Mouse (Mus musculus): ENCODE results near the gene Lrmp.
A peak's percentile ranks its signal among the peaks of the same experiment; 100 is the strongest.

The Lrmp gene

GRCm38 (mm10) chr6:145139776-145140475 is 24.5 kb downstream of the Lrmp start:
- DNase-seq: no peak

- DNase-seq: no peak
Measured at GRCm38 (mm10) chr6:145140706-145141105, 25.3 kb downstream of the Lrmp start.

GRCm38 (mm10) chr6:145141827-145142226 is 26.4 kb downstream of the Lrmp start:
- DNase-seq: no peak

- no peak for DNase-seq
Measured at GRCm38 (mm10) chr6:145145173-145145572, 29.7 kb downstream of the Lrmp start.

GRCm38 (mm10) chr6:145147716-145148115 is 32.3 kb downstream of the Lrmp start:
- DNase-seq: no peak

- no peak for DNase-seq
Measured at GRCm38 (mm10) chr6:145149054-145149453, 33.6 kb downstream of the Lrmp start.

GRCm38 (mm10) chr6:145158619-145159018 is 43.2 kb downstream of the Lrmp start:
- no peak for DNase-seq

- DNase-seq: no peak
Measured at GRCm38 (mm10) chr6:145160581-145160980, 45.1 kb downstream of the Lrmp start.

GRCm38 (mm10) chr6:145171892-145172606 is 56.6 kb downstream of the Lrmp start:
- DNase-seq: no peak

GRCm38 (mm10) chr6:145173781-145174191 is 58.3 kb downstream of the Lrmp start:
- DNase-seq: peak; percentile 80

- peak; percentile 47 for DNase-seq
Measured at GRCm38 (mm10) chr6:145175571-145175981, 60.1 kb downstream of the Lrmp start.

GRCm38 (mm10) chr6:145176474-145176873 is 61.0 kb downstream of the Lrmp start:
- no peak for DNase-seq

- DNase-seq: peak; percentile 73
Measured at GRCm38 (mm10) chr6:145179665-145180064, 64.2 kb downstream of the Lrmp start.

GRCm38 (mm10) chr6:145182044-145182443 is 66.6 kb downstream of the Lrmp start:
- DNase-seq: no peak

GRCm38 (mm10) chr6:145186096-145186495 is 70.6 kb downstream of the Lrmp start:
- no peak for DNase-seq

GRCm38 (mm10) chr6:145187093-145188088 is 71.9 kb downstream of the Lrmp start:
- peak; percentile 68 for DNase-seq

GRCm38 (mm10) chr6:145193038-145193437 is 77.6 kb downstream of the Lrmp start:
- DNase-seq: no peak

- DNase-seq: no peak
Measured at GRCm38 (mm10) chr6:145193446-145193845, 78.0 kb downstream of the Lrmp start.

- DNase-seq: no peak
Measured at GRCm38 (mm10) chr6:145197949-145198686, 82.7 kb downstream of the Lrmp start.

- DNase-seq: no peak
Measured at GRCm38 (mm10) chr6:145202432-145203125, 87.1 kb downstream of the Lrmp start.

GRCm38 (mm10) chr6:145204440-145204839 is 89.0 kb downstream of the Lrmp start:
- DNase-seq: no peak

GRCm38 (mm10) chr6:145205142-145205541 is 89.7 kb downstream of the Lrmp start:
- DNase-seq: no peak
